Mouse (Mus musculus) leukemia stem cell, adult 10-12 weeks (primary cell): ENCODE measurements around the gene Apopt1. TPM values are rescaled to one million over a fixed set of nuclear protein-coding genes. Genes with fewer than 3 reads are reported as not detected.

Experiments used
- polyA plus RNA-seq: library from polyadenylated mRNA; stranded (reverse); fragments of >175 nt; gene quantifications from 2 replicates; pipeline ENCODE4 v1.2.3, GENCODE M21; 2012; ENCODE audit warnings: low replicate concordance

Gene Apopt1
- 81.0 and 98.3 TPM in 2 replicates for polyA plus RNA-seq

GRCm38 (mm10) chr12:111713004-111713651 lies at the start of gene Apopt1, which contains the start of gene Bag5:
Gene Apopt1 (plus strand): TSS chr12:111713261.
Gene Bag5 (minus strand): TSS chr12:111713257.

GRCm38 (mm10) chr12:111672176-111672575 lies 40.9 kb upstream of the Apopt1 start, which contains the start of gene Ckb:
Gene Ckb (minus strand): TSS chr12:111672338.

DNA sequence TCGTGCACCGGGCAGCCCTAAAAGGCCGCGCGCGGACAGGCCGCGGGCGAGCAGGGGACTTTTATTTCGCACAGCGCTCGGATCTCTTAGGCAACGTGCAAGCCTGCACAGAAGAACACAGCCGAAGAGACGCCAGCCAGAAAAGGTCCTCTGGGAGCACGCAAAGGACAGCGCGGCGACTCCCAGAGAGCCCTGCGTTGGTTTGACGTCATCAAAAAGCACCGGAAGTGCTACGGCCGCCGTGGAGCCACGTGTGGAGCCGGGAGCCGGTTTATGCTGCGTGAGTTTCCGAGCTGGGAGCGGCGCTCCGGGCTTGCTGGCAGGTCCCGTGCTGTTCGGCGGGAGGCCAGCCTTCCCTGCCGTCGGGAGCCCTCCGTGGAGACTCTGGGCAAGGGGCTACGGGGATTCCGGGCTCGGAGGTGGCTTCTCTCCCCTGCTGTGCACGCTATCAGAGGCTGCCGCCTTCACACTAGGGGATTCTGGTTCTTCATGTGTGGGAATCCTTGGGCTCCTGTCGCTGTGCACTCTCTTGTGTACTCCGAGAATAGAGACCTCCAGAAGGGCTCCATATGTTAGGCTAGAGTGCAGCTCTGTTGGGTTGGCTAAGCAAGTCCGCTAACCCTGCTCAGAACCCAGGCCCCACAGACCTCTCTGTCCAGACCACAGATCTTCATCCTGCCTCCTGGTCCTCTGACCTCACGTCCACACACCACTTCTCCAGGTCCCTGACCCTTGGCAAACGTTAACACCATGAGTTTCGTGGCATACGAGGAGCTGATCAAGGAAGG lies 35.0 kb upstream of the Apopt1 start, which contains the start of gene Trmt61a:
Trmt61a (plus strand) TSS at position 224 of the 788 bp plus-strand sequence.

DNA sequence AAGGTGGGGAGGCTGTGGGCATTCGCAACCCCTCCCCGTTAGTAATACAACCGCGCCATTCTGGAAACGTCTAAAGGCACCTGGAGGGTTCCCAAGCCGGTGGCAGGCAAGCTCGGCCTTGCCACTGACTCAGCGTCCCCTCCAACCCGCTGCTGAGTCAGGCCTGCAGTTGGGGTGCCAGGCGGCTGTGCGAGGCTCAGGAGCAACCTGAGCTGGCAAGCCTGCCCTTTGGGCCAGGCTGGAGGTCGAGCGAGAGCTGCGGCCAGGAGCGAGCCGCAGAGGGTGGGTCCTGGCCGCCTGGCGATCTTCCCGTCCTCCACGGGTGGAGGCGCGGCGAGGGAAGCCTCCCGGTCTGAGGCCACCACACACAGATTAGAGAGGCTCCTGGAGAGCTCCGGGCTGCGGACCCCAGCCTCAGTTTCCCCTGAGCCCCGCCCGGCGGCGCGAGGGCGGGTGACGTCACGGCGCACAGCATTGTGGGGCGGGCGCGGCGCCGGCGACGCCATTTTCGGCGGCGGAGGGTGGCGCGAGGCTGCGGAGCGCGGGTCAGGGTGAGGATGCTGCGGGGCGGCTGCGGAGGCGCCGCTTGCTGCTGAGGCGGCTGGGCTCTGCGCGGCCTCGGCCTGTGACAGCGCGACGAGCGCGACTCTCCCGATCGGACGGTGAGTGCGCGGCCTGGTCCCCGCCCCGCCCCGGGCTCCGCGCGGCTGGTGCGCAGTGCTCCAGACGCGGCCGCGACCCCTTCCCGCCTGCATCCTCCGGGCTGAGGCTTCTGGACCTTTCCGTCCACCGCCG lies 45.5 kb downstream of the Apopt1 start, which contains the start of gene Klc1:
Klc1 (plus strand) TSS at position 469 of the 795 bp plus-strand sequence.

Other genes with a start within 250 kb of the Apopt1 start
- 0.48 TPM in 1 of 2 replicates, not detected in the other for gene Gm266, start 227.4 kb upstream of the Apopt1 start, polyA plus RNA-seq
- gene Eif5, start 175.2 kb upstream of the Apopt1 start, polyA plus RNA-seq: 81.1 and 94.2 TPM in 2 replicates
- 9.3 and 16.5 TPM in 2 replicates for gene Mark3, start 138.7 kb upstream of the Apopt1 start, polyA plus RNA-seq
- 18.2 and 37.1 TPM in 2 replicates for gene Ckb, start 40.9 kb upstream of the Apopt1 start, polyA plus RNA-seq
- gene Trmt61a, start 35.2 kb upstream of the Apopt1 start, polyA plus RNA-seq: 27.1 and 40.3 TPM in 2 replicates
- gene Bag5, start within 50 bp of the Apopt1 start, polyA plus RNA-seq: 7.8 and 8.6 TPM in 2 replicates
- gene Klc1, start 45.6 kb downstream of the Apopt1 start, polyA plus RNA-seq: 35.1 and 44.2 TPM in 2 replicates
- gene Xrcc3, start 100.6 kb downstream of the Apopt1 start, polyA plus RNA-seq: 2.6 and 13.1 TPM in 2 replicates
- 5.0 and 5.1 TPM in 2 replicates for gene Zfyve21, start 100.9 kb downstream of the Apopt1 start, polyA plus RNA-seq
- 8.9 and 12.6 TPM in 2 replicates for gene Ppp1r13b, start 194.8 kb downstream of the Apopt1 start, polyA plus RNA-seq